Mouse (Mus musculus): Measurements from ENCODE around the gene Atmin. TPM values are rescaled to one million over a fixed set of nuclear protein-coding genes. Genes with fewer than 3 reads are reported as not detected.

Atmin gene
- polyA plus RNA-seq, 1 experiment from 2014 or later, result 10.2 TPM

DNA sequence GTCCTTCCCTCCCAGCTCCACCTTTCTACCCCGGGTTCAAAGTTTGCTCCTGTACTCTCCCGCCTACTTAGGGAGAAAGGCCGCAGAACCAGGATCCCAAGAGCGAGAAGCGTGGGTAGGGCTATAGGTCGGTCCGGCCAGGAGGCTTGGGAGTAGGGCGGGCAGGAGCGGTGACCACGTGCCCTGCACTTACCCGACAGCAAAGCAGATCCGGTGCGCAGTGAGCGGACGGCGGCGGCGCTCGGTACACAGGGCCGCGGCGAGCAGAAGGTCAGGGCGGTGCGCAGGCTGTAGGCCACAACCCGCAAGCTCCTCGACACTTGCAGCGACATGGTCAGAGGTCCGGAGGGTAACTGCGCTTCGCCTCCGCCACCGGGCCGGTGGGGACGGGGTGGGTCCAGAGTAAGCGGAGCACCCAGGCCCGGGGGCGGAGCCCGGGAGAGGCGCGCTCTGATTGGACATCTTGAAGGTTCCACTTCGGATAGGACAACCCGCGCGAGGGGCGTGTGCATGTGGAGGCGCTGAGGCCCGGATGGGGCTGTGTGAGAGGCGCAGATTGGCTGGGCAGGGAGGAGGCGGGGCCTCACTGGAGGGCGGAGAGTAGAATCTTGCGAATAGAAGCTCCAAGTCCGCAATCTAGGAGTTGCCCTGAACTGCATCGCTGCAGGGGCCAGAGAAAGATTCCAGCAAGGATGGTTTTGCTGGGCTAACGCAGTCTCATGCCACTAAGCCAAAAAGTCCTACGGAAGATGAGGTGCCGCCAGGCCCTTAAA is 50.1 kb downstream of the Atmin start, which contains the start of gene Gcsh:
Gene Gcsh, minus strand, starts transcription at position 443 of the 773 bp plus-strand sequence.
- H3K27ac ChIP-seq (ENCODE audit: low read length), result peak within 1 kb of the TSS; percentile 83
- H3K36me3 ChIP-seq (ENCODE audit: control insufficient read depth, insufficient read depth), result no peaks in the 10 kb centered on the region
- peak; percentile 100 for ATAC-seq (replicated peaks; ENCODE audit: extremely low read depth, insufficient read depth, low FRiP score)
- H3K4me2 ChIP-seq (ENCODE audit: low read depth, low read length), result peak within 1 kb of the TSS; percentile 99
- no peaks in the 10 kb centered on the region for H3K27me3 ChIP-seq (ENCODE audit: control insufficient read depth, insufficient read depth, low read length)
- peak within 1 kb of the TSS; percentile 86 for H3K9ac ChIP-seq (ENCODE audit: low read length)
- H3K4me1 ChIP-seq (ENCODE audit: control insufficient read depth, insufficient read depth, low read length), result peaks cover 12% of the 10 kb centered on the region
- under 1% methylated on average over 56 of the region's 56 CpGs for WGBS
- no peaks in the 10 kb centered on the region for H3K9me3 ChIP-seq (replicated peaks; ENCODE audit: control insufficient read depth, low read length)
- H3K4me3 ChIP-seq (ENCODE audit: low read length), result peak within 1 kb of the TSS; percentile 88

GRCm38 (mm10) chr8:116994016-116994716 is 51.0 kb downstream of the Atmin start:
- Histone ChIP-seq H3K9me3 (replicated peaks; ENCODE audit: control insufficient read depth, low read length) (no peaks in the 10 kb centered on the region), H3K36me3 (ENCODE audit: control insufficient read depth, insufficient read depth) (no peaks in the 10 kb centered on the region), H3K27me3 (ENCODE audit: control insufficient read depth, insufficient read depth, low read length) (no peaks in the 10 kb centered on the region), H3K4me3 (ENCODE audit: low read length) (peak overlapping the region; percentile 88), H3K9ac (ENCODE audit: low read length) (peak overlapping the region; percentile 70), H3K4me2 (ENCODE audit: low read depth, low read length) (peak overlapping the region; percentile 88), H3K27ac (ENCODE audit: low read length) (peak overlapping the region; percentile 70; the same call in 1 of the 2 replicates), H3K4me1 (ENCODE audit: control insufficient read depth, insufficient read depth, low read length) (peaks cover 12% of the 10 kb centered on the region)
- 54% methylated on average over 11 of the region's 11 CpGs for WGBS
- no peak for ATAC-seq (replicated peaks; ENCODE audit: extremely low read depth, insufficient read depth, low FRiP score)

Other genes with a start within 250 kb of the Atmin start
- 4.8 and 5.2 TPM in 2 replicates for gene Cdyl2, start 210.4 kb upstream of the Atmin start, polyA plus RNA-seq (2015; fragmentation: Nextera tagmentation; extraction: Ambion mirVana)
- gene Cmc2, start 21.9 kb upstream of the Atmin start, polyA plus RNA-seq (2015; fragmentation: Nextera tagmentation; extraction: Ambion mirVana), result 126 and 133 TPM in 2 replicates
- gene Cenpn, start 21.7 kb upstream of the Atmin start, polyA plus RNA-seq (2015; fragmentation: Nextera tagmentation; extraction: Ambion mirVana), result 27.3 and 28.8 TPM in 2 replicates
- gene 1700030J22Rik, start 35.6 kb downstream of the Atmin start, polyA plus RNA-seq (2015; fragmentation: Nextera tagmentation; extraction: Ambion mirVana), result 0.70 and 1.6 TPM in 2 replicates
- gene Gcsh, start 50.1 kb downstream of the Atmin start, polyA plus RNA-seq (2015; fragmentation: Nextera tagmentation; extraction: Ambion mirVana), result 83.3 and 86.0 TPM in 2 replicates
- gene Pkd1l2, start 139.1 kb downstream of the Atmin start, polyA plus RNA-seq (2015; fragmentation: Nextera tagmentation; extraction: Ambion mirVana), result not detected in 2 replicates
- 0.07 TPM in 1 of 2 replicates, not detected in the other for gene Bco1, start 152.5 kb downstream of the Atmin start, polyA plus RNA-seq (2015; fragmentation: Nextera tagmentation; extraction: Ambion mirVana)
- 0.87 and 1.0 TPM in 2 replicates for gene Gan, start 214.7 kb downstream of the Atmin start, polyA plus RNA-seq (2015; fragmentation: Nextera tagmentation; extraction: Ambion mirVana)

Measured in heart, embryonic 16.5 days (tissue).